Mouse (Mus musculus): ENCODE results near the gene Sstr1. TPM values are rescaled to one million over a fixed set of nuclear protein-coding genes. Genes with fewer than 3 reads are reported as not detected.

Sstr1 gene
- polyA plus RNA-seq, 1 experiment from 2014 or later: 0.56 TPM

DNA sequence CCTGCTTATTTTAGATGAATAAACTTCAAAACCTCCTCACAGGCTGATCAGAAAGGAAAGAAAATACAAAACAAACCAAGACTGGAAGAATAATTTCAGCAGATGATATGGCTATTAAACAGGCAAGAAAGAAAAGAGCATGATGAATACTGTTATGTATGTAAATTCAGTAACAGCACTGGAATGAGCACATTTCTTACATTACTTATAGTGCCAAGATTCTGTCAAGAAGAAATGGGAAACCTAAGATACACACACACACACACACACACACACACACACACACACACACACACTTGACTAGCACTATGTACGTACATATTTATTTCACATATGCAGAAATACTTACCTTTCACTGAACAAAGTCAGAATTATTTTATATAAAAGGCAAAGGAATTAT is 40.3 kb downstream of the Sstr1 start:
- no peaks in the 10 kb centered on the region for H3K36me3 ChIP-seq
- no peak overlapping the region for H3K4me3 ChIP-seq
- no peak for DNase-seq (ENCODE audit: low spot score)
- H3K9me3 ChIP-seq (replicated peaks): no peaks in the 10 kb centered on the region
- H3K27me3 ChIP-seq (ENCODE audit: low read depth, poor library complexity, severe bottlenecking): no peaks in the 10 kb centered on the region
- WGBS: 86% methylated on average over 1 of the region's 1 CpGs
- no peaks in the 10 kb centered on the region for H3K4me1 ChIP-seq
- H3K27ac ChIP-seq: no peak overlapping the region

Other genes with a start within 250 kb of the Sstr1 start
- gene Clec14a, start 57.5 kb downstream of the Sstr1 start, polyA plus RNA-seq (2016; fragmentation: Nextera tagmentation; extraction: Ambion mirVana): 3.9 and 6.0 TPM in 2 replicates

All from limb, embryonic 10.5 days (tissue).